Mouse (Mus musculus) bone marrow macrophage, adult 2 months (primary cell): ENCODE measurements at regions not wholly inside any gene's neighbourhood (a gene's known extent, or its start where the extent isn't known, plus 50 kb on each side); places are given as distances from the start of the nearest gene placed in this dataset.
"Not testable (repeated sequence)": the region's sequence is repeated elsewhere in the genome, so short reads cannot be mapped to it uniquely, and the experiment has no call there.

Experiments
- H3K27ac ChIP-seq: 2 replicates; pipeline ENCODE4 v1.5.1; 2012; ENCODE audit warnings: low read depth, low read length; ENCODE audit not compliant: insufficient read depth
- H3K4me1 ChIP-seq: 2 replicates; pipeline ENCODE4 v1.6.1; 2012; ENCODE audit warnings: low read length; ENCODE audit not compliant: control insufficient read depth, insufficient read depth
- H3K4me3 ChIP-seq: 2 replicates; pipeline ENCODE4 v1.5.1; 2012; ENCODE audit warnings: mild to moderate bottlenecking, low read length, moderate library complexity; ENCODE audit not compliant: insufficient read depth
- CTCF ChIP-seq: IDR thresholded peaks from 2 replicates; pipeline ENCODE4 v1.5.1; 2012; ENCODE audit warnings: low read depth, mild to moderate bottlenecking, low read length, moderate library complexity
- POLR2A ChIP-seq: IDR thresholded peaks from 2 replicates; pipeline ENCODE4 v1.6.1; 2012; ENCODE audit warnings: mild to moderate bottlenecking, low read depth, low read length, borderline replicate concordance

DNA sequence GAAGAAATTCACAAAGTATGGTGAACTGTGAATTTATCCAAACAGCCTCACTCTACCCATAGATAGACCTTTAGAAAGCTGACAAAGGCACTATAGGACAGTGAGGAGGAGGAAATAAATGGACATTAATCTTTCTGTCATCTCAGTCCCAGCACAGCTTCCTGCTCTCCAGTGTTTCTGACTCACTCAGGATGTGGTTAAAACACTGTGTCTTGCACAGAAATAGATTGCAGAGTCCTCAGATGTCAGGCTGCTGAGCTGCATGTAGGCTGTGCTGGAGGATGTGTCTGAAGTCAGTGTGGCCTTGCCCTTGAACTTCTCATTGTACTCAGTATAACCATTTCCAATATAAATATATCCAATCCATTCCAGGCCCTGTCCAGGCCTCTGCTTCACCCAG, 735.6 kb upstream of the Zfp386 start:
- TF ChIP-seq POLR2A, result no peak
- no peak for TF ChIP-seq CTCF
- Histone ChIP-seq H3K27ac (peak overlapping the region; percentile 99), H3K4me3 (peak overlapping the region; percentile 7; the same call in 1 of the 2 replicates), H3K4me1 (peaks cover 6% of the 10 kb centered on the region)

- H3K4me3 ChIP-seq, H3K4me1 ChIP-seq: not testable (repeated sequence)
- peak overlapping the region; percentile 99 for H3K27ac ChIP-seq
Measured at GRCm38 (mm10) chr12:115312604-115313003, 734.9 kb upstream of the Zfp386 start.

GRCm38 (mm10) chr12:115320641-115321040, 726.9 kb upstream of the Zfp386 start:
- H3K4me1 ChIP-seq, H3K4me3 ChIP-seq, H3K27ac ChIP-seq: not testable (repeated sequence)

GRCm38 (mm10) chr12:115328439-115328838, 719.1 kb upstream of the Zfp386 start:
- TF ChIP-seq CTCF (no peak), POLR2A (no peak)
- peak overlapping the region; percentile 60 for H3K27ac ChIP-seq
- no peak overlapping the region for H3K4me3 ChIP-seq
- H3K4me1 ChIP-seq, result peaks cover 16% of the 10 kb centered on the region

DNA sequence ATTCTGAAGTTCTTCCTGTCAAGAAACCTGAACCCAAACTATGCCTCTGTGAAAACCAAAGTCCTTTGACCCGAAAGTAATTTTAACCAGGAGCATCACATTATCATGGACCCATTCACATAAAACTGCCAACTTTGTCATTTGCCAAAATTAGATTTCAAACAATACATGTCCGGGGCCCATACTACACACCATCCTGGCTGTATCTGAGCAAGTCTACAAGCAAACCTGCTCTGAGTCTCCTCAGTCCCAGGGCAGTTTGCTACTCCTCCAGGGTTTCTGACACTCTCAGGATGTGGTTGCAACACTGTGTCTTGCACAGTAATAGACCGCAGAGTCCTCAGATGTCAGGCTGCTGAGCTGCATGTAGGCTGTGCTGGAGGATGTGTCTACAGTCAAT, 712.8 kb upstream of the Zfp386 start:
- not testable (repeated sequence) for H3K27ac ChIP-seq, H3K4me1 ChIP-seq, H3K4me3 ChIP-seq

- no peak overlapping the region for H3K4me3 ChIP-seq
- H3K4me1 ChIP-seq, result no peaks in the 10 kb centered on the region
- H3K27ac ChIP-seq, result no peak overlapping the region
- no peak for TF ChIP-seq POLR2A
- no peak for TF ChIP-seq CTCF
Measured at GRCm38 (mm10) chr12:115336594-115336993, 710.9 kb upstream of the Zfp386 start.

- not testable (repeated sequence) for H3K4me1 ChIP-seq, H3K4me3 ChIP-seq, H3K27ac ChIP-seq
Measured at GRCm38 (mm10) chr12:115346112-115346511, 701.4 kb upstream of the Zfp386 start.

DNA sequence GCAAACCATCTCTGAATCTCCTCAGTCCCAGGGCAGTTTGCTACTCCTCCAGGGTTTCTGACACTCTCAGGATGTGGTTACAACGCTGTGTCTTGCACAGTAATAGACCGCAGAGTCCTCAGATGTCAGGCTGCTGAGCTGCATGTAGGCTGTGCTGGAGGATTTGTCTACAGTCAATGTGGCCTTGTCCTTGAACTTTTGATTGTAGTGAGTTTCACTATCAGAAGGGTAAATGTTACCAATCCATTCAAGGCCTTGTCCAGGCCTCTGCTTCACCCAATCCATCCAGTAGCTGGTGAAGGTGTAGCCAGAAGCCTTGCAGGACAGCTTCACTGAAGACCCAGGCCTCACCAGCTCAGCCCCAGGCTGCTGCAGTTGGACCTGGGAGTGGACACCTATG, 688.5 kb upstream of the Zfp386 start:
- H3K27ac ChIP-seq, H3K4me1 ChIP-seq, H3K4me3 ChIP-seq: not testable (repeated sequence)

DNA sequence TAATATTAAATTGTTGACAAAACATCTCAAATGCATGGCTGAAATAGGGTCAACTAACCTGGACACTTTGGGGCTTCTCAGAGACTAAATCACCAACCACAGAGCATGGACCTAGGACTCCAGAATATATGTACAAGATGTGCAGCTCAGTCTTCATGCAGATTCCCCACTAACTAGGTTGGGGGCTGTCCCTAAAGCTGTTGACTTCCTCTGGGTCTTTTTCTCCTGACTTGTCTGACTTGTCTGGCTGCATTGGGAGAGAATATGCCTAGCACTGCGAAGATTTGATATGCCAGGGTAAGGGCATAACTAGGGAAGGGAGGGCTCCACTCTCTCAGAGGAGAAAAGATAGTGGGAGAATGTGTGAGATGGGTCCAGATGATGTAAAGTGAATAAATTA, 681.9 kb upstream of the Zfp386 start:
- H3K4me1 ChIP-seq, H3K4me3 ChIP-seq, H3K27ac ChIP-seq: not testable (repeated sequence)

DNA sequence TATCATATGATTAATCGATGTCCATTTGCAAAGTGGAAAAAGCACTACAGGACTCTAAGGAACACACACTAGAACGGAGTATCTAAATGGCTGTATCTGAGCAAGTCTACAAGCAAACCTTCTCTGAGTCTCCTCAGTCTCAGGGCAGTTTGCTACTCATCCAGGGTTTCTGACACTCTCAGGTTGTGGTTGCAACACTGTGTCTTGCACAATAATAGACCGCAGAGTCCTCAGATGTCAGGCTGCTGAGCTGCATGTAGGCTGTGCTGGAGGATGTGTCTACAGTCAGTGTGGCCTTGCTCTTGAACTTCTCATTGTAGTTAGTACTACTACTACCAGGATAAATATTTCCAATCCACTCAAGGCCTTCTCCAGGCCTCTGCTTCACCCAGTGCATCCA, 675.7 kb upstream of the Zfp386 start:
- not testable (repeated sequence) for H3K4me1 ChIP-seq, H3K27ac ChIP-seq, H3K4me3 ChIP-seq

DNA sequence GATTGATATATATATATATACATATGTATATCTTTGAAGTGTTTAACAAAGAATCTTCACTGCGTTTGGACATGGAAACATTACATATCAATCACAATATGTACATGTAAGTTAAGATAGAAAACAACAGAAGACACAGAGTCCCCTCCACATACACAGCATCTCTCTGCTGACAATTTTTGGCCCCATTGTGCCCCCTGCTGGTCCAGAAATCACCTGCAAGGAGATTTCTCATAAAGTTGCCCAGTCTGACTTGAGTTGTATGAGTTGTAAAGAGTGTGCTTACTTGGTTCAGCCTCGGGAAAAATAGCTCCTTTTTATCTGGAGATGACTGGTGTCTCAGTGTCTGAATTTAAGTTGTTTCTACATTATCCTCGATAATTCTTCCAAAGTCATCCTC, 674.5 kb upstream of the Zfp386 start:
- not testable (repeated sequence) for H3K4me1 ChIP-seq, H3K27ac ChIP-seq, H3K4me3 ChIP-seq

- H3K27ac ChIP-seq, H3K4me1 ChIP-seq, H3K4me3 ChIP-seq: not testable (repeated sequence)
Measured at GRCm38 (mm10) chr12:115386479-115386878, 661.0 kb upstream of the Zfp386 start.
